Mouse (Mus musculus) ES-Bruce4 (cell line): ENCODE measurements around the gene Cysrt1. TPM values are rescaled to one million over a fixed set of nuclear protein-coding genes. Genes with fewer than 3 reads are reported as not detected.
A peak's percentile ranks its signal among the peaks of the same experiment; 100 is the strongest.

ENCODE experiments used
- H3K27ac ChIP-seq: 2 replicates; pipeline ENCODE4 v1.5.1; 2012; ENCODE audit warnings: low read length, inconsistent platforms; ENCODE audit not compliant: insufficient read depth
- H3K27me3 ChIP-seq: 2 replicates; pipeline ENCODE4 v1.6.1; 2012; ENCODE audit warnings: mild to moderate bottlenecking, low read length, inconsistent platforms; ENCODE audit not compliant: control insufficient read depth, poor library complexity, insufficient read depth, severe bottlenecking
- H3K36me3 ChIP-seq: 2 replicates; pipeline ENCODE4 v1.6.1; 2012; ENCODE audit warnings: inconsistent platforms, mild to moderate bottlenecking, low read length, moderate library complexity; ENCODE audit not compliant: control insufficient read depth, poor library complexity, insufficient read depth, severe bottlenecking
- H3K4me1 ChIP-seq: one replicate; pipeline ENCODE4 v1.8.1; 2011; ENCODE audit warnings: low read length; ENCODE audit not compliant: control insufficient read depth, insufficient read depth
- H3K4me3 ChIP-seq: 2 replicates; pipeline ENCODE4 v1.5.1; 2011; ENCODE audit warnings: low read depth, mild to moderate bottlenecking, low read length
- H3K9ac ChIP-seq: 2 replicates; pipeline ENCODE4 v1.6.1; 2012; ENCODE audit warnings: low read depth, mild to moderate bottlenecking, inconsistent platforms; ENCODE audit not compliant: poor library complexity, severe bottlenecking
- H3K9me3 ChIP-seq: replicated peaks from 2 replicates; pipeline ENCODE4 v1.6.1; 2012; ENCODE audit warnings: mild to moderate bottlenecking, low read length, inconsistent platforms; ENCODE audit not compliant: control insufficient read depth, poor library complexity, insufficient read depth, severe bottlenecking
- CTCF ChIP-seq: IDR thresholded peaks from one replicate; pipeline ENCODE4 v1.8.1; 2011; ENCODE audit warnings: low read depth, low read length
- EP300 ChIP-seq: IDR thresholded peaks from 2 replicates; pipeline ENCODE4 v1.6.1; 2011; ENCODE audit warnings: low read depth, low read length; ENCODE audit not compliant: insufficient read depth
- POLR2A ChIP-seq: IDR thresholded peaks from one replicate; pipeline ENCODE4 v1.8.1; 2011; ENCODE audit warnings: low read length; ENCODE audit not compliant: insufficient read depth
- polyA plus RNA-seq: library from polyadenylated mRNA; stranded (reverse); fragments of >200 nt; gene quantifications from 2 replicates; pipeline ENCODE4 v1.2.4, GENCODE M21; 2011; ENCODE audit warnings: low read depth; ENCODE audit not compliant: missing spikeins, insufficient read depth, insufficient read length

Cysrt1 gene
- polyA plus RNA-seq, 1 experiment: not detected

DNA sequence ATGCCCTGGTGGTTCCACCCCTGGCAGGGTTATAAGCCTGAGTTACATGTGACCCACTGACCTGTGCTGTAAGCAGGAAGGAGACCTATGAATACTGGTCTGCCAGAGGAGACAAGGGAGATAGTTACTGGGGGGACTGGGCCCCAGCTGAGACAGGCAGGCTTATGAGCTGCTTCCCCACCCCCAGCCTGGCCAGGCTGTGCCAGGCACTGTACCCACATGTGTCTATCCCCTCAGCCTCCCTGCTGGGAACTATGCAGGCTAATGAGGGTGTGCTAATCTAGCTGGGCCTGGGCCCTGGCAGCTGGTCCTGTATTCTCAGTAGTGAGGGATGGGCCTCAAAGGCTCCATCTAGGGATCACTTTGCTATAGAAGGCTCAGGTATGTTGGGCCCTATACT lies 25.0 kb upstream of the Cysrt1 start:
- H3K9me3 ChIP-seq: no peaks in the 10 kb centered on the region
- no peaks in the 10 kb centered on the region for H3K27me3 ChIP-seq
- peaks cover 4% of the 10 kb centered on the region; the same call in 1 of the 2 replicates for H3K36me3 ChIP-seq
- no peak for TF ChIP-seq CTCF
- TF ChIP-seq POLR2A: no peak
- H3K4me1 ChIP-seq: peaks cover 5% of the 10 kb centered on the region
- H3K27ac ChIP-seq: no peak overlapping the region
- H3K4me3 ChIP-seq: no peak overlapping the region
- H3K9ac ChIP-seq: no peak overlapping the region

DNA sequence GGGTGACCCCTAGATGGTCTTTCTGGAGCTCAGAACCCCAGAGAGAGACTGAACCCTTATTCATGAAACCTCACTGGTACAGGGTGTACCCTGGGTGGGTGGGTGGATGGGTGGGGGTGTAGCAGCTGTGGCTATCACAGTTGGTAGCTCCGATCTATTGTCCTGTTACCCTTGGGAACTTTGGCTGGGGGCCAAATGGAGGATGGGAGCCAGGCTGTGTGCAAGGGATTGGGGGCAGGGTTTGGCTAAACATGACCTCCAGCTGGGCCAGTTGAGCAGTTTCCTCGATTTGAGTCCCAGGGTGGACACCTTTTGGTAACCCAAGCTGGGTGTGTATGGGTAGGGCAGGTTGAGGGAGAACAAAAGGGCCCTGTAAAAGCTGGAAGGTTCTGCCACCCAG lies 24.5 kb upstream of the Cysrt1 start:
- H3K4me3 ChIP-seq: no peak overlapping the region
- no peaks in the 10 kb centered on the region for H3K27me3 ChIP-seq
- peaks cover 5% of the 10 kb centered on the region for H3K4me1 ChIP-seq
- no peak overlapping the region for H3K9ac ChIP-seq
- no peak for TF ChIP-seq POLR2A
- peak; percentile 71; the same call in 1 of the 2 replicates for TF ChIP-seq EP300
- TF ChIP-seq CTCF: no peak
- no peaks in the 10 kb centered on the region for H3K9me3 ChIP-seq
- no peak overlapping the region for H3K27ac ChIP-seq
- H3K36me3 ChIP-seq: peaks cover 4% of the 10 kb centered on the region; the same call in 1 of the 2 replicates

DNA sequence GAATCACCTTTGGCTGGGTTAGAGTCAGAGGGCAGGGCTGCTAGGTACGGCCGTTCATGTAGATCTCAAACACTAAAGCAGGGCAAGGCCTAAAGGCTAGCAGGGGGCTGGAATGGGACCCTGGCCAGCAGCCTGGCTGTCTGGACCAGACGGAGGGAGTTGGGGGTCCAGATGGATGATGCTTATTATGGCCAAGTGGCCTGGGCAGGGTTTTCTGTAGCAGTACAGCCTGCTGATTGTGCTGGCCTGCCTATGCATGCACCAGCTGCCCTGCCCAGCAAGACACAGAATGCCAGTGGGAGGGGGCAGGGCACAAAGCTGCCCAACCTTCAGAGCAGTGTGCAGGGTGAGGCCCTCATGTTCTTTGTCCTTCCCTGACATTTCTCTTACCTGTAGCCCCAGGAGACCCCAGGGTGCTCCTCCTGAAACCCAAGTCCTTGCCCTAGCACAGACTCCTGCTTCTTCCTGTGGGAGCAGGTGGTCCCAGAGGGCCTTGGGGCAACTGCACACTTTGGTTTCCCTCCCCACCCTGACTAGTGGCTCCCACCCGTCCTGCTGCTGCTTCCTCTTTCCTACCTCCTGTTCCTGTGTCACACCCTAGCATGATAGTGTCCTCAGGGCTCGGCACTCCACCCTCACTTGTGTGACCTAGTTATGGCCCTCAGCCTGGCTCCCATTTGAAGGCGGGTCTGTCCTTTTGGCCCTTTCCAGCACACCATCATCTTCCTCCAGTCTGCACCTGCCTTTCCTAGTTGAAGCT lies 23.8 kb upstream of the Cysrt1 start:
- Histone ChIP-seq H3K9me3 (no peaks in the 10 kb centered on the region), H3K4me3 (no peak overlapping the region), H3K36me3 (peaks cover 4% of the 10 kb centered on the region; the same call in 1 of the 2 replicates), H3K27ac (no peak overlapping the region), H3K9ac (no peak overlapping the region), H3K4me1 (peaks cover 5% of the 10 kb centered on the region), H3K27me3 (no peaks in the 10 kb centered on the region)
- TF ChIP-seq POLR2A (no peak), EP300 (0 out of 2 replicates have a peak, but pooled peaks have one; percentile 44)

GRCm38 (mm10) chr2:25264851-25265250 lies 22.6 kb upstream of the Cysrt1 start:
- TF ChIP-seq EP300 (0 out of 2 replicates have a peak, but pooled peaks have one; percentile 18), POLR2A (no peak), CTCF (no peak)
- H3K27me3 ChIP-seq: no peaks in the 10 kb centered on the region
- H3K9ac ChIP-seq: no peak overlapping the region
- H3K36me3 ChIP-seq: 0 out of 2 replicates have a peak, but pooled peaks cover 4% of the 10 kb centered on the region
- H3K4me3 ChIP-seq: no peak overlapping the region
- peaks cover 5% of the 10 kb centered on the region for H3K4me1 ChIP-seq
- H3K27ac ChIP-seq: no peak overlapping the region
- no peaks in the 10 kb centered on the region for H3K9me3 ChIP-seq

DNA sequence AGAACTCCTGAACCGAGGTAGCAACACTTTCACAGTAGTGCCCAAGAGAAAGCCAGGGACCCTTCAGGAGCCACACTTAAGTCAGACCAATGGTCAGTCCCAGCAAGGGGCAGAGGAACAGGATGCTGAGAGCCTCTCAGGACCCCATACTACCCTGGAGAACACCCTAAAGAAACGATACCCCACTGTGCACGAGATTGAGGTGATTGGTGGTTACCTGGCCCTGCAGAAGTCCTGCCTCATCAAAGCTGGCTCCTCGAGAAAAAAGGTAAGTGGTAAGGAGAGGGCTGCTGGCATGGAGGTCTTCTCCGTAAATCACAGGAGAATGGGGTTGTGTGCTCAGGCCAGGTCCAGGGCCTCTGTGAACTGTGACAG lies 22.0 kb upstream of the Cysrt1 start:
- peak overlapping the region; percentile 10; the same call in 1 of the 2 replicates for H3K4me3 ChIP-seq
- H3K36me3 ChIP-seq: 0 out of 2 replicates have a peak, but pooled peaks cover 4% of the 10 kb centered on the region
- TF ChIP-seq POLR2A: no peak
- no peak for TF ChIP-seq EP300
- TF ChIP-seq CTCF: no peak
- H3K9ac ChIP-seq: no peak overlapping the region
- no peak overlapping the region for H3K27ac ChIP-seq
- no peaks in the 10 kb centered on the region for H3K27me3 ChIP-seq
- no peaks in the 10 kb centered on the region for H3K9me3 ChIP-seq
- peaks cover 5% of the 10 kb centered on the region for H3K4me1 ChIP-seq

DNA sequence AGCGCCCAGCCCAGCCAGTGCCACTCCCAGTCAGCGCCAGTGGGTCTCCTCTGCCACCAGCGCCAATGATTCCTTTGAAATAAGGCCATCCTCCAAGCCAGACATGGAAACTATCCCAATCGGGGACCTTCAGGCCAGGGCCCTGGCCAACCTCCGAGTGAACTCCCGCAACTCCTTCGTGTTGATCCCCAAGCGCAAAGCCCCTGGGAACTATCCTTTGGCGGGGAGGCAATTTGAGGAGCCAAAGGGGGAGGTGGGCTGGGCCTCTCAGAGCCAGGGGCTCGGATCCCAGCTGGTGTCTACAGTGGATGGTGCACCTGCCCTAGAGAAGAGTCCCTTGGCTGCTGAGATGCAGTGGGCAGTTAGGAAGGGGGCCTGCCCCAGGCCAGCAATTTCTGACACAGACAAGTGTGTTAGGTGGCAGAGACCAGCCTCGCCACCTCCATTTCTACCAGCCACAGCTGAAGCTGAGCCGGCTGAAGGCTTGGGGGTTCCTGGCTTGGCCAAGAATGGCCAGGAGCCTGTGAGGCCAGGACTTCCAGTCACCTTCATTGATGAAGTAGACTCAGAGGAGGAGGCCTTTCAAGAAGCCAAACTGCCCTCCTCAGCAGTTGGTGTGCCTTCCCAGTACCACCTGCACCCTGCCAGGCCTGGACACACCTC lies 21.5 kb upstream of the Cysrt1 start:
- Histone ChIP-seq H3K4me1 (peaks cover 5% of the 10 kb centered on the region), H3K9ac (peak overlapping the region; percentile 77), H3K4me3 (peak overlapping the region; percentile 78), H3K27ac (no peak overlapping the region), H3K27me3 (no peaks in the 10 kb centered on the region), H3K9me3 (no peaks in the 10 kb centered on the region), H3K36me3 (no peaks in the 10 kb centered on the region)
- TF ChIP-seq CTCF: no peak
- TF ChIP-seq EP300: no peak
- TF ChIP-seq POLR2A: no peak
